Mouse (Mus musculus): Measurements from ENCODE around the gene Defb43. TPM values are rescaled to one million over a fixed set of nuclear protein-coding genes. Genes with fewer than 3 reads are reported as not detected.

Gene Defb43
- polyA plus RNA-seq, 1 experiment, result not detected

DNA sequence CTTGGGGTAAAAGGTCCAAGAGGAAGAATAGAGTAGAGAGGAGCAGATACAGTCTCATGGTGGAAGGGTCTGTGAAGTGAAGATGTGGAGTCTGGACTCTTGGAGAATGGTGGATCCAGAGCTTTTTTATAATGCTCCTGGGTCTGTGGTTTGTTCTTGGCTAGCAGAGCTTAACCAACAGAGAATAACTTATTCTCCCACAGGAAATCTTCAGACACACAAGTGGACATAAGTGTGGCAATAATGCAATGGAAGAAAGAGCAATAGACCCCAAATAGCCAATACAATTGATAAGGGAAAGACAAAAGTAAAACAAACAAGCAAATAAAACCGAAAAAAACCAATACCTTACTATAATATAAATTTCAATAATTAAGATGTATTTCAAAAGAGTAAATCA, 27.2 kb upstream of the Defb43 start, which contains the start of gene Defb48:
Gene Defb48, minus strand, starts transcription at position 101 of the 400 bp plus-strand sequence.
- Histone ChIP-seq H3K9me3 (replicated peaks; ENCODE audit: control insufficient read depth, insufficient read depth, low read length, poor library complexity, severe bottlenecking) (no peaks in the 10 kb centered on the region), H3K9ac (ENCODE audit: low read depth, poor library complexity, severe bottlenecking) (no peak within 1 kb of the TSS), H3K27me3 (ENCODE audit: control insufficient read depth, insufficient read depth, low read length, poor library complexity, severe bottlenecking) (no peaks in the 10 kb centered on the region), H3K4me1 (ENCODE audit: control insufficient read depth, insufficient read depth, low read length) (no peaks in the 10 kb centered on the region), H3K4me3 (ENCODE audit: low read depth, low read length) (no peak within 1 kb of the TSS), H3K27ac (ENCODE audit: insufficient read depth, low read length) (no peak within 1 kb of the TSS), H3K36me3 (ENCODE audit: control insufficient read depth, insufficient read depth, low read length, poor library complexity, severe bottlenecking) (no peaks in the 10 kb centered on the region)
- TF ChIP-seq POLR2A (IDR thresholded peaks at IDR 0.05; ENCODE audit: insufficient read depth, low read length) (no peak), EP300 (IDR thresholded peaks at IDR 0.05; ENCODE audit: insufficient read depth, low read depth, low read length) (no peak), CTCF (IDR thresholded peaks at IDR 0.05; ENCODE audit: low read depth, low read length) (no peak)

GRCm38 (mm10) chr14:62991271-62991670, 20.3 kb upstream of the Defb43 start:
- TF ChIP-seq POLR2A (IDR thresholded peaks at IDR 0.05; ENCODE audit: insufficient read depth, low read length) (no peak), EP300 (IDR thresholded peaks at IDR 0.05; ENCODE audit: insufficient read depth, low read depth, low read length) (no peak), CTCF (IDR thresholded peaks at IDR 0.05; ENCODE audit: low read depth, low read length) (no peak)
- no peaks in the 10 kb centered on the region for H3K27me3 ChIP-seq (ENCODE audit: control insufficient read depth, insufficient read depth, low read length, poor library complexity, severe bottlenecking)
- no peak overlapping the region for H3K9ac ChIP-seq (ENCODE audit: low read depth, poor library complexity, severe bottlenecking)
- H3K36me3 ChIP-seq (ENCODE audit: control insufficient read depth, insufficient read depth, low read length, poor library complexity, severe bottlenecking), result no peaks in the 10 kb centered on the region
- no peak overlapping the region for H3K4me3 ChIP-seq (ENCODE audit: low read depth, low read length)
- H3K4me1 ChIP-seq (ENCODE audit: control insufficient read depth, insufficient read depth, low read length), result no peaks in the 10 kb centered on the region
- no peak overlapping the region for H3K27ac ChIP-seq (ENCODE audit: insufficient read depth, low read length)
- H3K9me3 ChIP-seq (replicated peaks; ENCODE audit: control insufficient read depth, insufficient read depth, low read length, poor library complexity, severe bottlenecking), result no peaks in the 10 kb centered on the region

- no peak for TF ChIP-seq CTCF (IDR thresholded peaks at IDR 0.05; ENCODE audit: low read depth, low read length)
- H3K36me3 ChIP-seq (ENCODE audit: control insufficient read depth, insufficient read depth, low read length, poor library complexity, severe bottlenecking), result no peaks in the 10 kb centered on the region
- no peaks in the 10 kb centered on the region for H3K4me1 ChIP-seq (ENCODE audit: control insufficient read depth, insufficient read depth, low read length)
- no peaks in the 10 kb centered on the region for H3K9me3 ChIP-seq (replicated peaks; ENCODE audit: control insufficient read depth, insufficient read depth, low read length, poor library complexity, severe bottlenecking)
- H3K4me3 ChIP-seq (ENCODE audit: low read depth, low read length), result no peak overlapping the region
- H3K27ac ChIP-seq (ENCODE audit: insufficient read depth, low read length), result no peak overlapping the region
- no peak overlapping the region for H3K9ac ChIP-seq (ENCODE audit: low read depth, poor library complexity, severe bottlenecking)
- no peaks in the 10 kb centered on the region for H3K27me3 ChIP-seq (ENCODE audit: control insufficient read depth, insufficient read depth, low read length, poor library complexity, severe bottlenecking)
Measured at GRCm38 (mm10) chr14:62991849-62992510, 19.6 kb upstream of the Defb43 start.

GRCm38 (mm10) chr14:62997777-62998176, 13.8 kb upstream of the Defb43 start, which contains the start of gene Defb47:
Gene Defb47, plus strand, starts transcription at chr14:62998077.
- Histone ChIP-seq H3K9me3 (replicated peaks; ENCODE audit: control insufficient read depth, insufficient read depth, low read length, poor library complexity, severe bottlenecking) (no peaks in the 10 kb centered on the region; the same call in 1 of the 2 replicates), H3K4me1 (ENCODE audit: control insufficient read depth, insufficient read depth, low read length) (no peaks in the 10 kb centered on the region), H3K36me3 (ENCODE audit: control insufficient read depth, insufficient read depth, low read length, poor library complexity, severe bottlenecking) (no peaks in the 10 kb centered on the region), H3K9ac (ENCODE audit: low read depth, poor library complexity, severe bottlenecking) (no peak within 1 kb of the TSS), H3K4me3 (ENCODE audit: low read depth, low read length) (no peak within 1 kb of the TSS), H3K27me3 (ENCODE audit: control insufficient read depth, insufficient read depth, low read length, poor library complexity, severe bottlenecking) (no peaks in the 10 kb centered on the region), H3K27ac (ENCODE audit: insufficient read depth, low read length) (no peak within 1 kb of the TSS)
- no peak for TF ChIP-seq EP300 (IDR thresholded peaks at IDR 0.05; ENCODE audit: insufficient read depth, low read depth, low read length)
- no peak for TF ChIP-seq POLR2A (IDR thresholded peaks at IDR 0.05; ENCODE audit: insufficient read depth, low read length)

- no peak overlapping the region for H3K4me3 ChIP-seq (ENCODE audit: low read depth, low read length)
- no peaks in the 10 kb centered on the region for H3K36me3 ChIP-seq (ENCODE audit: control insufficient read depth, insufficient read depth, low read length, poor library complexity, severe bottlenecking)
- no peaks in the 10 kb centered on the region; the same call in 1 of the 2 replicates for H3K9me3 ChIP-seq (replicated peaks; ENCODE audit: control insufficient read depth, insufficient read depth, low read length, poor library complexity, severe bottlenecking)
- TF ChIP-seq EP300 (IDR thresholded peaks at IDR 0.05; ENCODE audit: insufficient read depth, low read depth, low read length) (no peak), POLR2A (IDR thresholded peaks at IDR 0.05; ENCODE audit: insufficient read depth, low read length) (no peak), CTCF (IDR thresholded peaks at IDR 0.05; ENCODE audit: low read depth, low read length) (no peak)
- H3K27me3 ChIP-seq (ENCODE audit: control insufficient read depth, insufficient read depth, low read length, poor library complexity, severe bottlenecking), result no peaks in the 10 kb centered on the region
- no peaks in the 10 kb centered on the region for H3K4me1 ChIP-seq (ENCODE audit: control insufficient read depth, insufficient read depth, low read length)
- H3K9ac ChIP-seq (ENCODE audit: low read depth, poor library complexity, severe bottlenecking), result no peak overlapping the region
- H3K27ac ChIP-seq (ENCODE audit: insufficient read depth, low read length), result no peak overlapping the region
Measured at GRCm38 (mm10) chr14:62998977-62999376, 12.6 kb upstream of the Defb43 start.

GRCm38 (mm10) chr14:63002588-63002987, 9.0 kb upstream of the Defb43 start:
- no peaks in the 10 kb centered on the region; the same call in 1 of the 2 replicates for H3K9me3 ChIP-seq (replicated peaks; ENCODE audit: control insufficient read depth, insufficient read depth, low read length, poor library complexity, severe bottlenecking)
- no peak overlapping the region for H3K9ac ChIP-seq (ENCODE audit: low read depth, poor library complexity, severe bottlenecking)
- H3K36me3 ChIP-seq (ENCODE audit: control insufficient read depth, insufficient read depth, low read length, poor library complexity, severe bottlenecking), result no peaks in the 10 kb centered on the region
- no peak overlapping the region for H3K4me3 ChIP-seq (ENCODE audit: low read depth, low read length)
- no peaks in the 10 kb centered on the region for H3K4me1 ChIP-seq (ENCODE audit: control insufficient read depth, insufficient read depth, low read length)
- H3K27me3 ChIP-seq (ENCODE audit: control insufficient read depth, insufficient read depth, low read length, poor library complexity, severe bottlenecking), result no peaks in the 10 kb centered on the region
- TF ChIP-seq CTCF (IDR thresholded peaks at IDR 0.05; ENCODE audit: low read depth, low read length) (no peak), POLR2A (IDR thresholded peaks at IDR 0.05; ENCODE audit: insufficient read depth, low read length) (no peak), EP300 (IDR thresholded peaks at IDR 0.05; ENCODE audit: insufficient read depth, low read depth, low read length) (no peak)
- H3K27ac ChIP-seq (ENCODE audit: insufficient read depth, low read length), result no peak overlapping the region

Measured in ES-Bruce4 (cell line).